Mouse (Mus musculus) telencephalon, adult 2 months (tissue): ENCODE data around the gene Igf2bp3.

Source experiments
- DNase-seq: peaks from one replicate; pipeline ENCODE4 v3.0.0-alpha.2; 2011; ENCODE audit warnings: low read depth, low spot score

Gene Igf2bp3

GRCm38 (mm10) chr6:49219001-49219560 lies 4.3 kb upstream of the Igf2bp3 start:
- no peak for DNase-seq

- no peak for DNase-seq
Measured at GRCm38 (mm10) chr6:49218275-49218802, 3.6 kb upstream of the Igf2bp3 start.

GRCm38 (mm10) chr6:49217581-49218274 lies 3.0 kb upstream of the Igf2bp3 start:
- no peak for DNase-seq

- no peak for DNase-seq
Measured at GRCm38 (mm10) chr6:49216811-49217542, 2.2 kb upstream of the Igf2bp3 start.

- DNase-seq = no peak
Measured at GRCm38 (mm10) chr6:49215748-49216585, 1.2 kb upstream of the Igf2bp3 start.

GRCm38 (mm10) chr6:49214086-49214927 lies 450 bp downstream of the Igf2bp3 start:
- no peak for DNase-seq

GRCm38 (mm10) chr6:49213581-49214085 lies 1.1 kb downstream of the Igf2bp3 start:
- DNase-seq = no peak

GRCm38 (mm10) chr6:49212931-49213580 lies 1.7 kb downstream of the Igf2bp3 start:
- no peak for DNase-seq

GRCm38 (mm10) chr6:49212141-49212540 lies 2.6 kb downstream of the Igf2bp3 start:
- DNase-seq = no peak

- DNase-seq = no peak
Measured at GRCm38 (mm10) chr6:49211596-49211995, 3.2 kb downstream of the Igf2bp3 start.

GRCm38 (mm10) chr6:49209881-49210854 lies 4.6 kb downstream of the Igf2bp3 start:
- no peak for DNase-seq

GRCm38 (mm10) chr6:49208935-49209334 lies 5.8 kb downstream of the Igf2bp3 start:
- DNase-seq = no peak

- DNase-seq = no peak
Measured at GRCm38 (mm10) chr6:49208297-49208930, 6.3 kb downstream of the Igf2bp3 start.

- no peak for DNase-seq
Measured at GRCm38 (mm10) chr6:49206416-49206815, 8.3 kb downstream of the Igf2bp3 start.

- no peak for DNase-seq
Measured at GRCm38 (mm10) chr6:49195188-49195587, 19.6 kb downstream of the Igf2bp3 start.

GRCm38 (mm10) chr6:49194536-49194935 lies 20.2 kb downstream of the Igf2bp3 start:
- DNase-seq = no peak

GRCm38 (mm10) chr6:49189363-49189762 lies 25.4 kb downstream of the Igf2bp3 start:
- DNase-seq = no peak

- DNase-seq = no peak
Measured at GRCm38 (mm10) chr6:49187299-49187698, 27.5 kb downstream of the Igf2bp3 start.
